Mouse (Mus musculus): ENCODE results near the gene Enam. TPM values are rescaled to one million over a fixed set of nuclear protein-coding genes. Genes with fewer than 3 reads are reported as not detected.

Gene Enam
- polyA plus RNA-seq (2012; fragmentation: generic; extraction: Trizol): not detected

DNA sequence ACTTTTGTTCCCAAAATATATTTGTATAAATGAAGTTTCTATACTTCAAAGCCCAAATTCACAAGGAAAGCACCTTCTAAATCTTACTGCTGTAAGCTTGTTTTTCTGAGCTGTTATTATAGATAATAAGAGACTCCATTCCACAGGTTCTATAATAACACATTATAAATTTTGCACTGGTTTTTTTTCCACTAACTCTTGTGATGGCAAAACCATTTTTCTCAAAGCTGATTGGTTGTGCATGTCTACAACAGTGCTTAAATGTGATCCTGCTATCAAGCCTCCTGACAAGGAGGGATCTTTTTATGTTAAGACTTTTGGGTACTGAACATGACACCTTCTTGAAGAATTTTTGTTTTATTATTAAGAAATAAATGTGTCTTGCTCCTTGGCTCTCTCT lies at the start of gene Enam:
Gene Enam, plus strand, starts transcription at position 301 of the 400 bp plus-strand sequence.

DNA sequence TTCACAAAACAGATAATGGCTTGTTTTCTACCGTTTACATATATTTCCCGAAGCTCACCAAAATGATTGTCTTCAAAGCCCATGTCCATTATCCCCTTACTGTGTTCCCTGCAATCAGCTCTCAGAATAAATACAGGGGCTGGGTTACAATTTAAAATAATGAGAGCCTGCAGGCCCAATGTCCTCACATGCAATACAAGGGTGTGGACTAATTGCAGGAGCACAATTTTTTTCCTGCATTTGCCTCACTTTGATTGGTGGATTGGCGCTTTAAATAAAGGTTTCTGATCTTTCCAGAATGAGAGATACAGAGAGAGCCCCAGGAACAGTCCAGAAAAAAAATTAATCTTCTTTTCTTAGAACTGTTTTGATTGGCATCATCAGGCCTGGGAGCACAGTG lies 32.1 kb upstream of the Enam start, which contains the start of gene Ambn:
Gene Ambn, plus strand, starts transcription at position 301 of the 400 bp plus-strand sequence.

DNA sequence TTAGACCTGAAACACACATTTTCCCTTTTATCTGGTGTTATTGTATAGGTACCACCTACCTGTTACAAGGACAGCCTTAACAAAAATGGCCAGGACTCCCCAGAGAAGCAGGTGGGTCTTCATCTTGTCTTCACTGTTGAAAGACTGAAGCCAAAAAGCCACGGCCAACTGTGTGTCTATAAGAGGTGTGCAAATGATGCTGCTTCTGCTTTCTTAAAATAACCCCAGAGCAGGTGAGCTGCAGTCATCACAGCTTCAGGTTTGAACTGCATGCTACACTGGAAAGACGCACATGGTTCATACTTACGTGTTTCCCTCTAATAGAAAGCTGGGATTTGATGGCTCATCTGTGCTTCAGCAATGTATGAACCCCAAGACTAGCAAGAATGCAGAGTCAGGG lies 39.9 kb downstream of the Enam start, which contains the start of gene Jchain:
Gene Jchain, minus strand, starts transcription at position 235 of the 400 bp plus-strand sequence.

DNA sequence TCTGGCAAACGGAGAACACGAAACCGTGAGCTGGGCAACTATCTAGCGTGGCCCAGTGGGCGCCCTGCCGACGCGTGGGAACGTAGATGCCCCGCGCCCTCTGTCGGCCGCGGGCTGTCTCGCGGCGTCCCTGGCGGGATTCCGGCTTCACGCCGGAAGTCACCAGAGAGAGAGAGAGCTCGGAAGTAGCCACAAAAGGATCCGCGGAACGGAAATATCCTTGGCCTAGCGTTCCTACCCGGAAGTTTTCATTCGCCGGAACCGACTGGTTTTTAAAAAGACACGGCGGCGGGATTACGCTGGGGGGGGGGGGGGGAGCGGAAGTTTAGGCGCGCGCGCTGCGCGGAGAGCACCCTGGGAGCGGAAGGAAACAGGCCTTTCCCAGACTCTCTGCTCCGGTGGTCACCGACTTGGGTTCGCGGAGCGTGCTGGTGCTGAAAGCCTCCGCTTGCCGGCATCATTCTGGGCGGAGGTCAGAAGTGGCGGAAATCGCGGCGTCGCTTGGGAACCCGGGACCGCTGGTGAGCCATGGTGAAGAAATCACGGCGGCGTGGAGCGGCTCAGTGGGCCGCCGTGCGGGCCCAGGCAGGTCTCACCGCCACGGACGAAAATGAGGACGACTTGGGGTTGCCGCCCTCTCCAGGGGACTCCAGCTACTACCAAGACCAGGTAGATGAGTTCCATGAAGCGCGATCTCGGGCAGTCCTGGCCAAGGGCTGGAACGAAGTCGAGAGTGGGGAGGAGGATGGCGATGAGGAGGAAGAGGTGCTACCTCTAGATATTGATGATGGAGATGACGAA lies 66.5 kb downstream of the Enam start, which contains the start of gene Utp3:
Gene Utp3, plus strand, starts transcription at position 377 of the 801 bp plus-strand sequence.

Other genes starting within 250 kb of the Enam start
- not detected for gene Gm7714, start 219.1 kb upstream of the Enam start, polyA plus RNA-seq (2012; fragmentation: generic; extraction: Trizol)
- gene Prol1, start 170.7 kb upstream of the Enam start, polyA plus RNA-seq (2012; fragmentation: generic; extraction: Trizol): not detected
- gene Amtn, start 111.9 kb upstream of the Enam start, polyA plus RNA-seq (2012; fragmentation: generic; extraction: Trizol): not detected
- gene Ambn, start 32.0 kb upstream of the Enam start, polyA plus RNA-seq (2012; fragmentation: generic; extraction: Trizol): not detected
- gene Jchain, start 39.9 kb downstream of the Enam start, polyA plus RNA-seq (2012; fragmentation: generic; extraction: Trizol): under 1 TPM in 1 of 2 experiments, not detected in 1; 0.09 TPM
- gene Utp3, start 66.5 kb downstream of the Enam start, polyA plus RNA-seq (2012; fragmentation: generic; extraction: Trizol): 10 to 100 TPM in 1 of 2 experiments, 1 to 10 TPM in 1; 9.0 to 48.6 TPM
- gene Rufy3, start 77.1 kb downstream of the Enam start, polyA plus RNA-seq (2012; fragmentation: generic; extraction: Trizol): 1 to 10 TPM in 1 of 2 experiments, under 1 TPM in 1; 0.54 to 4.1 TPM
- gene Grsf1, start 188.2 kb downstream of the Enam start, polyA plus RNA-seq (2012; fragmentation: generic; extraction: Trizol): 10 to 100 TPM in 1 of 2 experiments, 1 to 10 TPM in 1; 5.3 to 23.5 TPM
- 1 to 10 TPM in 1 of 2 experiments, under 1 TPM in 1; 0.67 to 2.1 TPM for gene Mob1b, start 232.9 kb downstream of the Enam start, polyA plus RNA-seq (2012; fragmentation: generic; extraction: Trizol)

Data from C3H10T1/2 (cell line).